Mouse (Mus musculus) bone marrow, adult 2 months (tissue): Measurements from ENCODE around the gene Pus7.

Experiments used
- CTCF ChIP-seq: fragments of 200-500 bp; IDR thresholded peaks from 2 replicates; pipeline ENCODE4 v1.5.1; 2011; ENCODE audit warnings: low read length, control low read depth; ENCODE audit not compliant: control insufficient read depth, insufficient read depth
- POLR2A ChIP-seq: fragments of 200-500 bp; IDR thresholded peaks from 2 replicates; pipeline ENCODE4 v1.6.1; 2011; ENCODE audit warnings: low read depth, mild to moderate bottlenecking, control low read depth, low read length, borderline replicate concordance; ENCODE audit not compliant: control insufficient read depth

DNA sequence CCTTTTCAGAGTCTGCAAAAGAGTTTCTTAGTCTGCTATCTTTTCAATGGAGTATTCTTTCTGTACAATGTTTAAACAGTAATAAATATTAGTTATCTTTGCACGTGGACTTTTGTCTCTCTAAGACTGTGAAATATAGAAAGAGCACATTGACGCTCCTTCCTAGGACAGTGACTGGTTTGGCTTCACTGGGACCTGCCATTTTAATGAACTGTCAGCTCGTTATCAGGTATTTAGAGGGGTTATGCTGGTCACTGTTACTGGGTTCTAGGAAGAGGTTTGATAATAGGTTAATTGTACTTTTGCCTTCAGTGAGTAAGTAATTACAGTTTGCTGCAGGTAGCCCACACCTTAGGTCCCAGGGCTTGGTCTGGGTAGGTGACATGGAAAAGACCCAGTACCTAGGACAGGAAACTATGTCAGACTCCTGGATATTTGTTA lies 4.9 kb upstream of the Pus7 start:
- no peak for TF ChIP-seq CTCF
- TF ChIP-seq POLR2A, result no peak
